Mouse (Mus musculus): ENCODE results near the gene 1600002K03Rik. TPM values are rescaled to one million over a fixed set of nuclear protein-coding genes. Genes with fewer than 3 reads are reported as not detected.
A peak's percentile ranks its signal among the peaks of the same experiment; 100 is the strongest.

The 1600002K03Rik gene
- total and polyA plus RNA-seq, 3 experiments, result 5.9 to 6.3 (median 6.0) TPM

DNA sequence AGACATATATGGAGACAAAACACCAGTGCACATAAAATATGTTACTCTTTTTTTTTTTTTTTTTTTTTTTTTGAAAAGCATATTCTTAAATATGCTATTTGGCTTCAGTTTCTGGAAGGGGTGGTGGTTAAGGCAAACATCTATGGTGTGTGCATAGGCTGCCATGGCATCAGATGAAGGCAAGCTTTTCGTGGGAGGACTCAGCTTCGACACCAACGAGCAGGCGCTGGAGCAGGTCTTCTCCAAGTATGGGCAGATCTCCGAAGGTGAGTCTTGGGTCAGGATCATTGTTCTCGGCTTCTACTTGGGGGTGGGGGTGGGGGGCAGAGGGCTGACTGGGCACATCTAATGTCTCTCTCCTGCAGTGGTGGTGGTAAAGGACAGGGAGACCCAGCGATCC lies 3.1 kb upstream of the 1600002K03Rik start:
- no peak overlapping the region for H3K9ac ChIP-seq (ENCODE audit: low read depth, low read length)
- H3K27ac ChIP-seq, result no peak overlapping the region
- WGBS, result 90% methylated on average over 7 of the region's 7 CpGs
- intact Hi-C loops (cut with DNase I), result loop anchor here (5.0 to 10.0 kb wide), 2 partner anchors 155 to 317 kb away; partner anchors contain the start of genes 2310011J03Rik, Pcsk4, Ptbp1 and Reep6
- H3K36me3 ChIP-seq (ENCODE audit: control insufficient read depth, insufficient read depth, low read length), result peaks cover 2% of the 10 kb centered on the region
- H3K4me3 ChIP-seq, result no peak overlapping the region
- H3K79me2 ChIP-seq (replicated peaks; ENCODE audit: control insufficient read depth, insufficient read depth, low read length), result peaks cover 5% of the 10 kb centered on the region
- DNase-seq, result no peak
- no peaks in the 10 kb centered on the region for H3K27me3 ChIP-seq (ENCODE audit: control insufficient read depth, insufficient read depth, low read length)
- H3K4me1 ChIP-seq (ENCODE audit: control insufficient read depth, insufficient read depth, low read length), result peaks cover 7% of the 10 kb centered on the region
- no peak for TF ChIP-seq POLR2A (IDR thresholded peaks at IDR 0.05; ENCODE audit: insufficient read depth, low read depth, low read length)
- TF ChIP-seq CTCF (IDR thresholded peaks at IDR 0.05), result no peak
- no peak for TF ChIP-seq EP300 (IDR thresholded peaks at IDR 0.05; ENCODE audit: insufficient read depth, low read depth, low read length)

GRCm38 (mm10) chr10:80170052-80170451 lies 2.7 kb upstream of the 1600002K03Rik start:
- TF ChIP-seq EP300 (IDR thresholded peaks at IDR 0.05; ENCODE audit: insufficient read depth, low read depth, low read length), result no peak
- Histone ChIP-seq H3K79me2 (replicated peaks; ENCODE audit: control insufficient read depth, insufficient read depth, low read length) (peaks cover 5% of the 10 kb centered on the region), H3K9ac (ENCODE audit: low read depth, low read length) (no peak overlapping the region), H3K4me1 (ENCODE audit: control insufficient read depth, insufficient read depth, low read length) (peaks cover 7% of the 10 kb centered on the region), H3K4me3 (no peak overlapping the region), H3K27ac (no peak overlapping the region), H3K27me3 (ENCODE audit: control insufficient read depth, insufficient read depth, low read length) (no peaks in the 10 kb centered on the region), H3K36me3 (ENCODE audit: control insufficient read depth, insufficient read depth, low read length) (peaks cover 2% of the 10 kb centered on the region)
- DNase-seq, result no peak
- WGBS, result 91% methylated on average over 16 of the region's 16 CpGs
- intact Hi-C loops (cut with DNase I), result loop anchor here (10.0 kb wide), 1 partner anchor 155 kb away; the partner anchor contains the start of genes 2310011J03Rik, Pcsk4 and Reep6

DNA sequence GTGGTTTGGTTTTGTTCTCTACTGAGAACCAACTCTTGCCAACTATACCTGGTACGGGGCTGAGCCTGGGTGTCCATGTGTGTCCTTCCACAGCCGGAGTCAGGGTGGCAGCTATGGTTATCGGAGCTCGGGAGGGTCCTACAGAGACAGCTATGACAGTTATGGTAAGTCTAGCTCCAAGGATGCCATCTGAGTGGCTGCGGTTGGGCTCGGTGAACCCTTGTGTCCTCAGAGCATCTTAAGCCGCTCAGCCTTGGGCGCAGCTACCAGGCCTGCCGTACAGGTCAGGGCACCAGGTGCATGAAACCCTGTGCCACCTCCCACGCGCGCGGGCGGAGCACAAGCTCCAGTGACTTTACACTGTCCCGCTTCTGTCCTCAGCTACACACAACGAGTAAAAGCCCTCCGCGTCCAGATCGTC lies 2.1 kb upstream of the 1600002K03Rik start:
- DNase-seq, result no peak
- H3K27ac ChIP-seq, result no peak overlapping the region
- WGBS, result 97% methylated on average over 19 of the region's 19 CpGs
- peaks cover 2% of the 10 kb centered on the region for H3K36me3 ChIP-seq (ENCODE audit: control insufficient read depth, insufficient read depth, low read length)
- H3K4me1 ChIP-seq (ENCODE audit: control insufficient read depth, insufficient read depth, low read length), result peaks cover 6% of the 10 kb centered on the region
- TF ChIP-seq POLR2A (IDR thresholded peaks at IDR 0.05; ENCODE audit: insufficient read depth, low read depth, low read length) (no peak), CTCF (IDR thresholded peaks at IDR 0.05) (no peak), EP300 (IDR thresholded peaks at IDR 0.05; ENCODE audit: insufficient read depth, low read depth, low read length) (no peak)
- no peak overlapping the region for H3K4me3 ChIP-seq
- no peak overlapping the region for H3K9ac ChIP-seq (ENCODE audit: low read depth, low read length)
- no peaks in the 10 kb centered on the region for H3K27me3 ChIP-seq (ENCODE audit: control insufficient read depth, insufficient read depth, low read length)
- intact Hi-C loops (cut with DNase I), result loop anchor here (10.0 kb wide), 1 partner anchor 154 kb away; the partner anchor contains the start of genes 2310011J03Rik, Pcsk4 and Reep6
- H3K79me2 ChIP-seq (replicated peaks; ENCODE audit: control insufficient read depth, insufficient read depth, low read length), result peaks cover 5% of the 10 kb centered on the region

- H3K27me3 ChIP-seq (ENCODE audit: control insufficient read depth, insufficient read depth, low read length), result no peaks in the 10 kb centered on the region
- no peak for DNase-seq
- intact Hi-C loops (cut with DNase I), result loop anchor here (10.0 kb wide), 1 partner anchor 154 kb away; the partner anchor contains the start of genes 2310011J03Rik, Pcsk4 and Reep6
- H3K4me3 ChIP-seq, result no peak overlapping the region
- no peak overlapping the region for H3K27ac ChIP-seq
- WGBS, result 81% methylated on average over 15 of the region's 15 CpGs
- no peak for TF ChIP-seq CTCF (IDR thresholded peaks at IDR 0.05)
- TF ChIP-seq POLR2A (IDR thresholded peaks at IDR 0.05; ENCODE audit: insufficient read depth, low read depth, low read length), result no peak
- TF ChIP-seq EP300 (IDR thresholded peaks at IDR 0.05; ENCODE audit: insufficient read depth, low read depth, low read length), result no peak
- H3K9ac ChIP-seq (ENCODE audit: low read depth, low read length), result no peak overlapping the region
- H3K4me1 ChIP-seq (ENCODE audit: control insufficient read depth, insufficient read depth, low read length), result peaks cover 6% of the 10 kb centered on the region
- H3K79me2 ChIP-seq (replicated peaks; ENCODE audit: control insufficient read depth, insufficient read depth, low read length), result peaks cover 5% of the 10 kb centered on the region
- H3K36me3 ChIP-seq (ENCODE audit: control insufficient read depth, insufficient read depth, low read length), result peaks cover 2% of the 10 kb centered on the region
Measured at GRCm38 (mm10) chr10:80171252-80171651, 1.5 kb upstream of the 1600002K03Rik start.

- 76% methylated on average over 45 of the region's 45 CpGs for WGBS
- no peak overlapping the region for H3K9ac ChIP-seq (ENCODE audit: low read depth, low read length)
- TF ChIP-seq EP300 (IDR thresholded peaks at IDR 0.05; ENCODE audit: insufficient read depth, low read depth, low read length) (no peak), POLR2A (IDR thresholded peaks at IDR 0.05; ENCODE audit: insufficient read depth, low read depth, low read length) (no peak), CTCF (IDR thresholded peaks at IDR 0.05) (no peak)
- intact Hi-C loops (cut with DNase I), result loop anchor here (10.0 kb wide), 1 partner anchor 153 kb away; the partner anchor contains the start of genes 2310011J03Rik, Pcsk4 and Reep6
- peak; percentile 46 to 55 for DNase-seq
- peaks cover 5% of the 10 kb centered on the region for H3K79me2 ChIP-seq (replicated peaks; ENCODE audit: control insufficient read depth, insufficient read depth, low read length)
- peak overlapping the region; percentile 97 for H3K27ac ChIP-seq
- H3K36me3 ChIP-seq (ENCODE audit: control insufficient read depth, insufficient read depth, low read length), result peaks cover 2% of the 10 kb centered on the region
- peak overlapping the region; percentile 63 for H3K4me3 ChIP-seq
- peaks cover 6% of the 10 kb centered on the region for H3K4me1 ChIP-seq (ENCODE audit: control insufficient read depth, insufficient read depth, low read length)
- no peaks in the 10 kb centered on the region for H3K27me3 ChIP-seq (ENCODE audit: control insufficient read depth, insufficient read depth, low read length)
Measured at GRCm38 (mm10) chr10:80171760-80172526, 801 bp upstream of the 1600002K03Rik start.

DNA sequence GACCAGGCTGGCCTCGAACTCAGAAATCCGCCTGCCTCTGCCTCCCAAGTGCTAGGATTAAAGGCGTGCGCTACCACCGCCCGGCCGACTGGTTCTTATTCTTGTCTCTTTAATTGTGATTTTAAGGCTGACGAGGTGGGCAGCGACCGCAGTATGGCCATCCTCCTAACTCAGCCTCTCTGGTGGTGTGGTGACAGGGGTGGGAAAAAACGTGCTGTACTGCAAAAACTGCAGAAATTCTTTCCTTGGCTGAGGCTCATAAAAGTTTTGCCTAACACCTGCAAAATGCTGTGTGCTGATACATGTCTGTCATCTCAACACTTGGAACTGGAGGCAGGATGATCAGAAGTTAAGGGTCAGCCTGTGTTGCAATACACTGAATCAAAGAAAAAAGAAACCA lies 614 bp downstream of the 1600002K03Rik start:
- WGBS, result 6% methylated on average over 11 of the region's 11 CpGs
- Histone ChIP-seq H3K79me2 (replicated peaks; ENCODE audit: control insufficient read depth, insufficient read depth, low read length) (peaks cover 5% of the 10 kb centered on the region), H3K9ac (ENCODE audit: low read depth, low read length) (peak overlapping the region; percentile 69), H3K36me3 (ENCODE audit: control insufficient read depth, insufficient read depth, low read length) (peaks cover 2% of the 10 kb centered on the region), H3K27me3 (ENCODE audit: control insufficient read depth, insufficient read depth, low read length) (no peaks in the 10 kb centered on the region), H3K4me3 (peak overlapping the region; percentile 63), H3K4me1 (ENCODE audit: control insufficient read depth, insufficient read depth, low read length) (peaks cover 5% of the 10 kb centered on the region), H3K27ac (peak overlapping the region; percentile 97)
- intact Hi-C loops (cut with DNase I), result loop anchor here (10.0 kb wide), 1 partner anchor 151 kb away; the partner anchor contains the start of genes 2310011J03Rik, Pcsk4 and Reep6
- DNase-seq, result no peak
- TF ChIP-seq POLR2A (IDR thresholded peaks at IDR 0.05; ENCODE audit: insufficient read depth, low read depth, low read length) (no peak), CTCF (IDR thresholded peaks at IDR 0.05) (no peak), EP300 (IDR thresholded peaks at IDR 0.05; ENCODE audit: insufficient read depth, low read depth, low read length) (no peak)
